Mouse (Mus musculus): Measurements from ENCODE around the gene Etv6. TPM values are rescaled to one million over a fixed set of nuclear protein-coding genes. Genes with fewer than 3 reads are reported as not detected.

Gene Etv6
- polyA plus RNA-seq, 1 experiment from 2014 or later, result 4.5 TPM

DNA sequence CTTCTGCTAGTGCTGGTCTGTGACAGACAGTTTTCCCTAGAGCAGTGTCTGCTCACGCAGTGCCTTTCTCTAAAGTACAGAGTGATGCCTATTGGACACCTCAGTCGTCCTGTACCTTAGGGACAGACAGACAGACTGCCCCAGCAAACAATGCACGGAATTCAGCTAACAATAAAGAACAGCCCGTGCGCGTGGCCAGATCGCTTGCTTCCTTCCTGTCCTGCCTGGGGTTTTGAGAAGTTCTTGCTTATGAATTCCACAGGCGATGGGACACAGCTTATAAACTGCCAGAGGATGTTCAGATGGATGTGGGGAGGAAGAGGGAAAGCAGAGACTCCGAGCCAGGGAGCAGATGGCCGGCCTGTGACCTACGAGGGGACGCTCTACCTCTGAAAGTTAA, 25.3 kb downstream of the Etv6 start:
- no peak for ATAC-seq (replicated peaks)
- H3K4me2 ChIP-seq, result no peak overlapping the region
- H3K9me3 ChIP-seq, result no peaks in the 10 kb centered on the region
- WGBS, result 83% methylated on average over 12 of the region's 12 CpGs
- no peak overlapping the region for H3K9ac ChIP-seq
- peaks cover 9% of the 10 kb centered on the region for H3K4me1 ChIP-seq
- no peaks in the 10 kb centered on the region for H3K27me3 ChIP-seq (replicated peaks)
- H3K27ac ChIP-seq, result no peak overlapping the region
- no peaks in the 10 kb centered on the region for H3K36me3 ChIP-seq (replicated peaks)
- no peak overlapping the region for H3K4me3 ChIP-seq

DNA sequence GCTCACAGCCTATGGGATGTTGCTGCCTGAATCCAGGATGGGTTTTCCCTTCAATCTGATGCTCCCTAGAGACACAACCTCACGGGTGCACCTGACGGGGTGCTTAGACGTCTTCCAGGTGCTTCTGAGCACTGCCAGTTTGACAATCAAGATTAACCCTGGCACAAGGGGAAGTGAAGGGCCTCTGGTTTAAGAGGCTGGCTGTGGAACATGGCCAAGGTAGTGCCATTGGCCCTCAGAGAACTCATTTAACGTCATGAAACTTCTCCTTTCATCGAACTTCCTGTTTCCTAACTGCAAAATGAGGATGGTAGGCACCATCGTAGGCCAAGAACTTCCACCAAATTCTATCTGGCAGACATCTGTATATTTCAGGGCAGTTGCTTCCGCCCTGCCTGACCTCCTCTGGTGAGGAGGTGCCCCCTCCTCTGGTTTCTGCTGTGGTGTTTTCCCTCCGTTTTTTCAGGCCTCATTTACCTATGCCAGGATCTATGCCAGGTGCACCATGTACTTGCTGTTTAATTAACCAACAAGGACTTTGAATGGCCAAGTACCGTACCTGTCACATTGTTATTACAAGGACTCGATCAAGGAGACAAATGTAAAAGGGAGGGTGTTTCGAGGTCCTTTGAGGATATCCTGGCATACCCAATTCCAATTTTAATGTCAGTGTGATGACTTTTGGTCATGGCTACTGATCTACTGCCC, 29.7 kb downstream of the Etv6 start:
- peaks cover 3% of the 10 kb centered on the region; the same call in 1 of the 2 replicates for H3K4me1 ChIP-seq
- 88% methylated on average over 11 of the region's 11 CpGs for WGBS
- no peak overlapping the region for H3K27ac ChIP-seq
- no peaks in the 10 kb centered on the region for H3K36me3 ChIP-seq (replicated peaks)
- H3K9ac ChIP-seq, result no peak overlapping the region
- no peaks in the 10 kb centered on the region for H3K9me3 ChIP-seq
- no peaks in the 10 kb centered on the region for H3K27me3 ChIP-seq (replicated peaks)
- no peak overlapping the region for H3K4me2 ChIP-seq
- ATAC-seq (replicated peaks), result no peak
- no peak overlapping the region for H3K4me3 ChIP-seq

DNA sequence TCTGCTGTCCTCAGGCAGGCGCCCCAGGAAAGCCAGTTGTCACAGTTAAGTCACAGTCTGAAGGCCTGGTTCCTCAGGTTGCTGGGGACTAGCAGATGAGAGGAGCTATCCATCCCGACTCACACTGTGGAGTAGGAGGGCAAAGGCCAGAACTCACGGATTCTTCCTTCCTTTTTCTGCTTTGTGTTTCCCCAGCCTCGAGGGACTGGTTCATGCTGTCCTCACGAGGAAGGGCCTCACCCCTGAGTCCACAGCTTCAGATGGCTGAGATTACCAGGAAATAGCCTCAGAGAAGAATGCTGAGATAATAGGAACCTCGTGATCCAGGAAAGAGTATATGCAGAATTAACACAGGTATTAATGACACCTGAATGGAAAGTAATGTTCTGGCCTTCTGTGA, 30.6 kb downstream of the Etv6 start:
- Histone ChIP-seq H3K9me3 (no peaks in the 10 kb centered on the region), H3K4me1 (peaks cover 3% of the 10 kb centered on the region; the same call in 1 of the 2 replicates), H3K27me3 (replicated peaks) (no peaks in the 10 kb centered on the region), H3K4me3 (no peak overlapping the region), H3K36me3 (replicated peaks) (no peaks in the 10 kb centered on the region), H3K27ac (no peak overlapping the region), H3K4me2 (no peak overlapping the region), H3K9ac (no peak overlapping the region)
- 74% methylated on average over 6 of the region's 6 CpGs for WGBS
- ATAC-seq (replicated peaks), result no peak; the same call in 1 of the 2 replicates

DNA sequence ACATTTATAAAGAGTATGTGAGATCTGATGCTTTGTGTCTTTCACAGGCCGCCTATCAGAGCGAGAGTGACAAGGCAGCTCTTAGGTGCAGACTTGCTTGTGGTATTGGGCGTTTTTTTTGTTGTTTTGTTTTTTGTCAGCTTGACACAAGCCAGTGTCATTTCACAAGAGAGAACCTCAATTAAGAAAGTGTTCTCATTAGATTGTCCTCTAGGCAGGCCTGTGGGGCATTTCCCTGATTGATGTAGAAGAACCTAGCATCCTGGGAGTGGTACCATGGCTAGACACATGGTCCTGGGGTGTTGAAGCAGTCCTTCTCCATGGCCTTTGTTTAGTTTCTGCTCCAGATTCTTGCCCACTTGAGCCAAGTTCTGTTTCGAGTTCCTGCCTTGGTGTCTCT, 31.5 kb downstream of the Etv6 start:
- H3K27me3 ChIP-seq (replicated peaks), result no peaks in the 10 kb centered on the region
- no peaks in the 10 kb centered on the region for H3K9me3 ChIP-seq
- ATAC-seq (replicated peaks), result no peak
- H3K27ac ChIP-seq, result no peak overlapping the region
- no peaks in the 10 kb centered on the region for H3K36me3 ChIP-seq (replicated peaks)
- H3K9ac ChIP-seq, result no peak overlapping the region
- H3K4me3 ChIP-seq, result no peak overlapping the region
- H3K4me1 ChIP-seq, result peaks cover 3% of the 10 kb centered on the region; the same call in 1 of the 2 replicates
- no peak overlapping the region for H3K4me2 ChIP-seq
- 90% methylated on average over 4 of the region's 4 CpGs for WGBS

DNA sequence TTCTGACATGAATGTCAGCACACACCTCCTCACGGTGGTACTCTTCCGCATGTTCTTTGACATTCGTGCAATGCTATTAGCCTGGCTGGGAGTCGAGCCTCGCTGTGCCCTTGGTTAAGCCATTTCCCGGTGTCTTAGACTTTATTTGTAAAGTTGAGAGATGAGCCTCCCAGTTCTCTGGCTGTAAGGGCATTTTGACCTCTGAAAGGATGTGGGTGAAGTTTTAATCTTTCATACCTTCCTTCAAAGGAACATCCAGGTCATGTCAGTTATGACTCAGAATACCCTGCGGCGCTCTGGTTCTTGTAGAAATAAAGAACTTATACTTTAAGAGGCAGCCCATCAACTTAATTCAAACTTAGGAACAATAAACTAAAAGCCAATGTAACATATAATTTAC, 32.0 kb downstream of the Etv6 start:
- Histone ChIP-seq H3K9me3 (no peaks in the 10 kb centered on the region), H3K4me2 (no peak overlapping the region), H3K27me3 (replicated peaks) (no peaks in the 10 kb centered on the region), H3K27ac (no peak overlapping the region), H3K9ac (no peak overlapping the region), H3K4me3 (no peak overlapping the region), H3K36me3 (replicated peaks) (no peaks in the 10 kb centered on the region), H3K4me1 (peaks cover 3% of the 10 kb centered on the region; the same call in 1 of the 2 replicates)
- 95% methylated on average over 8 of the region's 8 CpGs for WGBS
- no peak for ATAC-seq (replicated peaks)

DNA sequence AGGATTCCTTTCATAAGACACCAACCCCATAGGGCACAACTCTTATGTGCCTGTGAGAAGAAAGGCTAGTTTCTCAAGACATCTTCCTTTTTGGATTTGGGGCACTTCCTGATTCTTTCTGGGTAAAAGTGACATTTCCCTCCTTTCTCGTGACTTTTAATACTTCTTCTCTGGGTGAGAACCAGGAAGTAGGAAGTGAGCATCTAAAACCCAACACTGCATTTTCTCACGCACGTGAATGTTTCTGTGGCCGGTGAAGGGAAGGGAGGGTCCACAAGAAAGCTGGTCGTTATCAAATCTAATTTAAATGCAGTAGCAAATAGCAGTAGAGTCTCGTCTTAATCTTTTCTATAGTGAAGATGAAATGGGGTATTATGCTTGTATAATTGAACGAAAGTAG, 36.9 kb downstream of the Etv6 start:
- no peak overlapping the region for H3K4me3 ChIP-seq
- ATAC-seq (replicated peaks), result no peak
- WGBS, result 76% methylated on average over 7 of the region's 7 CpGs
- H3K4me2 ChIP-seq, result no peak overlapping the region
- no peak overlapping the region for H3K27ac ChIP-seq
- no peaks in the 10 kb centered on the region for H3K36me3 ChIP-seq (replicated peaks)
- no peaks in the 10 kb centered on the region for H3K27me3 ChIP-seq (replicated peaks)
- no peaks in the 10 kb centered on the region for H3K4me1 ChIP-seq
- no peak overlapping the region for H3K9ac ChIP-seq
- no peaks in the 10 kb centered on the region for H3K9me3 ChIP-seq

DNA sequence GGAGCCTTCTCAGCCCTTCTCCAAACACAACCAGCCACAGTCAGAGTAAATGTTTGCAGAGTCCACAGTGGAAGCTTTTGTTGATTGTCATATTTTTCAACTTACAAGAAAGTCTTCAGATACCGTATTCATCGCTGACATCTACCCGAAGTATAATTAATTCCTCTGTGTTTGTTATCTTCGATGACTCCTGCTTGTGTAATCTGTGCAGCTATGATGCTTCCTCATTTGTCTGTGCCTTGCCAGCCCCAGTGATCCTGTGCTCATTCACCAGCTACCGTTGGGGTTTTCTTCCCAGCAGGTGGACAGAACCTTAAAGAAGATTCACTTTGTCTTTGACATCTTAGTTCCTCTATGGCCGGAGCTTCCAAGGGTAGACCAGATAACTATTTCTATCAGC, 37.4 kb downstream of the Etv6 start:
- ATAC-seq (replicated peaks), result no peak
- Histone ChIP-seq H3K9me3 (no peaks in the 10 kb centered on the region), H3K27me3 (replicated peaks) (no peaks in the 10 kb centered on the region), H3K36me3 (replicated peaks) (no peaks in the 10 kb centered on the region), H3K4me2 (no peak overlapping the region), H3K9ac (no peak overlapping the region), H3K27ac (no peak overlapping the region), H3K4me3 (no peak overlapping the region), H3K4me1 (no peaks in the 10 kb centered on the region)
- WGBS, result 85% methylated on average over 6 of the region's 6 CpGs

DNA sequence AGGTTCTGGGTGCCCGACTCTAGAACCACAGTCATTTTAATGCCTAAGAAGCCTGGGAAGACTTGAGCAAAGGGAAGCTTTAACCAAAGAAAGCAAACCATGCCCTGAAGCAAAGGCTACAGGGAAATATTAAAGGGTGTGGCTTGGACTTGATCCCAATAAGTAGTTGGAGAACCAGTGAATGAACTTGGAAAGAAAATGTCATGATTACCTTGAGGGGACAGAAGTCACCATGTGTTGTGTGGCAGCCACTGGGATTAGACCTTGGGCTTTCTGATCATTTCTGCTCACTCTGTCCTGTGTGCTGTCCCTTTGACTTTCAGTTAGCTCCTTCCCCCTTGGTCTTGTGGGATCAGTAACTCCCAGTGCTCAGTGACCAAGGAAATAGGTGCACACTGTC, 38.9 kb downstream of the Etv6 start:
- WGBS, result 100% methylated on average over 1 of the region's 1 CpGs
- no peak for ATAC-seq (replicated peaks)
- H3K4me2 ChIP-seq, result no peak overlapping the region

DNA sequence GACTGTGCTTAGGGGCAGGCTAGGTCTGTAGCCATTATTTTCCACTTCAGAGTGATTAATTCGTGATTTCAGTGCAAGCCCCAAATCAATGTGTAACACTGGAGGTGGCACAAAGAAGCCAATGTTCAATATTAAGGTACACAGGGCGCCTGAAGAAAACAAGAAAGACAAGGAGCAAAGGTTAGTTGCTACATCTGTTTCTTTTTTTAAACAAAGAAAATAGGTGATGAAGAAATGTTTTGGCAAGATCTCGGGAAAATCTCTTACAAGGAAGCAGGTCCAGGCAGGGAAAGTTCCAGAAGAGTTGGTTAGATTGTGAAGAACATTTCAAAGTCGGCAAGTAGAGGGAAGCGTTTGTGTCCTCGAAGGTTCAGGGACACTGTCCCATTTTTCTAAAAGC, 39.5 kb downstream of the Etv6 start:
- no peaks in the 10 kb centered on the region for H3K4me1 ChIP-seq
- H3K4me2 ChIP-seq, result no peak overlapping the region
- H3K36me3 ChIP-seq (replicated peaks), result no peaks in the 10 kb centered on the region
- WGBS, result 93% methylated on average over 6 of the region's 6 CpGs
- ATAC-seq (replicated peaks), result no peak
- H3K27ac ChIP-seq, result no peak overlapping the region
- no peaks in the 10 kb centered on the region for H3K9me3 ChIP-seq
- no peak overlapping the region for H3K9ac ChIP-seq
- no peak overlapping the region for H3K4me3 ChIP-seq
- no peaks in the 10 kb centered on the region for H3K27me3 ChIP-seq (replicated peaks)

More for the DNA sequence above, 38.9 kb downstream of the Etv6 start:
- H3K9ac ChIP-seq, result no peak overlapping the region
- H3K4me1 ChIP-seq, result no peaks in the 10 kb centered on the region
- H3K9me3 ChIP-seq, result no peaks in the 10 kb centered on the region
- no peak overlapping the region for H3K4me3 ChIP-seq
- H3K27ac ChIP-seq, result no peak overlapping the region
- no peaks in the 10 kb centered on the region for H3K27me3 ChIP-seq (replicated peaks)
- H3K36me3 ChIP-seq (replicated peaks), result no peaks in the 10 kb centered on the region

DNA sequence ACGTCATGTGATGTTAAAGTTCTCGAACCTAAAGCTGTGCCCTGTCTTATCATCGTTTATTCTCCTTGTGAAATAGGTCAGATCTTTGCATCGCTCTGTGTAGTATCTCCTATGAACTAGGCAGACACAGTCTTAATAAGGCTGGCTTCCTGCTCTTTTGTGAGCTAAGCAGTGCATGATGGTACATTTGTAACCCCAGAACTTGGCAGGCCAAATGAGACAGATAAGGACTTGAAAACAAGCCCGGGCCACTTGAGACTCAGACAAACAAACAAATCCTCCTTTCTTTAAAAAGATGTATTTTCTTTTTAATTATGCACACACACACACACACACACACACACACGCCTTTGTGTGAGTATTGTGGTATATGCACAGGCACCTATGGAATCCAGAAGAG, 42.5 kb downstream of the Etv6 start:
- Histone ChIP-seq H3K36me3 (replicated peaks) (no peaks in the 10 kb centered on the region), H3K4me1 (no peaks in the 10 kb centered on the region), H3K4me2 (no peak overlapping the region), H3K9me3 (no peaks in the 10 kb centered on the region), H3K27ac (no peak overlapping the region), H3K4me3 (no peak overlapping the region), H3K27me3 (replicated peaks) (no peaks in the 10 kb centered on the region), H3K9ac (no peak overlapping the region)
- 87% methylated on average over 6 of the region's 6 CpGs for WGBS
- no peak for ATAC-seq (replicated peaks)

DNA sequence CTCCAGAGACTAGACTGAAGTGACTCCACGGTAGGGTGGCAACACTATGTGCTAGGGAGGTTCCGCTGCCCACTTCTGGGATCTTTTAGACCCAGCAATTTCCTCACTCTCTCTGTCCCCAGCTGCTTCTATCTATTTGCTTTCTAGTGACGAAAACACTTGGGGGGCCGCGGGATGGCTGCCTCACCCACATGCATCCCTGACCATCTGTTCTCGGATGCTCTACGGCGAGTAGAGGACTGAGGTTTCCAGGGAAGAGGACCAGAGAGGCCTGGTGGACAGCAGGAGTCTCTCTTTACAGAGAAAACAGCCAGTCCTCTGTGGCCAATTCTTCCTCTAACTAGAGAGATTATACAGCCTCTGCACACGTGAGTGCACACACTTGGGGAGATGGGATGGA, 43.6 kb downstream of the Etv6 start:
- Histone ChIP-seq H3K9ac (no peak overlapping the region), H3K27ac (no peak overlapping the region), H3K9me3 (no peaks in the 10 kb centered on the region), H3K27me3 (replicated peaks) (no peaks in the 10 kb centered on the region), H3K4me2 (no peak overlapping the region), H3K4me3 (no peak overlapping the region), H3K4me1 (no peaks in the 10 kb centered on the region), H3K36me3 (replicated peaks) (no peaks in the 10 kb centered on the region)
- no peak for ATAC-seq (replicated peaks)
- WGBS, result 73% methylated on average over 9 of the region's 9 CpGs

DNA sequence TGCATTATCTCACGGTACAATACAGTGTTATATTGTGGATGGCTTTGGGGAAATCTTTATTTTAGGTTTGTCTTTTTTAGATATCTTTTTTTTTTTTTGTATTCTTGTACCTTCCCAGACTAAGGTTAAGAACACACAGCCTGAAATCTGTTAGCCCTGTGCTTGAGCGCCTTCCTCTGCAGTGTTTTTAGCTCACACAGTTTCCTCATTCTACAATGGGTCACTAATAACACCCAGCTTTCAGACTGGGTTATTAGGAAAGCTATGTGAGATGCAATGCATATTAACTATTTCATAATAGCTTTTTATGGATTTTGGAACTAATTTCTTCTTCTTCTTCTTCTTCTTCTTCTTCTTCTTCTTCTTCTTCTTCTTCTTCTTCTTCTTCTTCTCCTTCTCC, 44.1 kb downstream of the Etv6 start:
- Histone ChIP-seq H3K27me3 (replicated peaks) (no peaks in the 10 kb centered on the region), H3K4me1 (no peaks in the 10 kb centered on the region), H3K36me3 (replicated peaks) (no peaks in the 10 kb centered on the region), H3K4me3 (no peak overlapping the region), H3K9ac (no peak overlapping the region), H3K4me2 (no peak overlapping the region), H3K9me3 (no peaks in the 10 kb centered on the region), H3K27ac (no peak overlapping the region)
- no peak for ATAC-seq (replicated peaks)
- WGBS, result 94% methylated on average over 2 of the region's 2 CpGs

DNA sequence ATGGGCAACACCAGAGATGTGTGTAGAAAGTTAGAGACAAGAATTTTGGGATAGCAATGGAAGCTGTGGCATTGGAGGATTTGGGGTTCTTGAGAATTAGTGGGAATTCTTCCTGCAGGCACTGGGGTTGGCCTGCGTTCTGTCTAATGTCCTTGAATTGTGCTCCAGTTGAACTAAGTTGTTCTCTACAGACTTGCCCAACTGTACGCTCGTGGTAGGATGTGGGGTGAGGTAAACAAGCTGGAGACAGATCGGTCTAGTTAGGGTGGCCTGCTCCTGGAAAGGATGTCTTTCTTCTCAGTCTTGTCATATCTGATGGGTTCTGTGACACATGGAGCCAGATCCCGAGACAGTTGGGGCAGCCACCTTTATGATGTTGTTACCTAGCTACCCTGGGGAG, 45.4 kb downstream of the Etv6 start:
- no peak overlapping the region for H3K4me2 ChIP-seq
- H3K27ac ChIP-seq, result no peak overlapping the region
- H3K4me1 ChIP-seq, result no peaks in the 10 kb centered on the region
- no peaks in the 10 kb centered on the region for H3K9me3 ChIP-seq
- no peaks in the 10 kb centered on the region for H3K27me3 ChIP-seq (replicated peaks)
- ATAC-seq (replicated peaks), result no peak
- WGBS, result 95% methylated on average over 5 of the region's 5 CpGs
- no peaks in the 10 kb centered on the region for H3K36me3 ChIP-seq (replicated peaks)
- no peak overlapping the region for H3K4me3 ChIP-seq
- H3K9ac ChIP-seq, result no peak overlapping the region
